Mouse (Mus musculus): ENCODE measurements around the gene Tulp3. TPM values are rescaled to one million over a fixed set of nuclear protein-coding genes. Genes with fewer than 3 reads are reported as not detected.
"Not testable (repeated sequence)": the region's sequence is repeated elsewhere in the genome, so short reads cannot be mapped to it uniquely, and the experiment has no call there.

The Tulp3 gene
- total RNA-seq (2018; cell fraction: chromatin; rRNA removed), result 10 to 100 TPM in 13 of 26 experiments, 1 to 10 TPM in 13; 2.5 to 20.2 (median 10.4) TPM
- total RNA-seq (2018; cell fraction: cytosol; rRNA removed), result 1 to 10 TPM; 3.4 to 7.8 (median 6.7) TPM
- total RNA-seq (2018; cell fraction: nucleus; rRNA removed), result 10 to 100 TPM in 7 of 26 experiments, 1 to 10 TPM in 19; 2.5 to 17.5 (median 7.1) TPM
- 4.4 to 7.7 TPM (median 4.6 TPM) in 3 replicates for polyA plus RNA-seq (2018)

- no peak within 1 kb of the TSS for H3K27ac ChIP-seq
- peak within 1 kb of the TSS; percentile 77 for H3K4me3 ChIP-seq (ENCODE audit: inconsistent target)
- peaks cover 13% of the 10 kb centered on the region; the same call in 1 of the 2 replicates for H3K79me2 ChIP-seq (ENCODE audit: inconsistent target)
- 1% methylated on average over 42 of the region's 42 CpGs for WGBS (ENCODE audit: missing documents)
- H3K36me3 ChIP-seq (ENCODE audit: inconsistent target), result no peaks in the 10 kb centered on the region
These were observed at the start of gene Tulp3 for GRCm38 (mm10) chr6:128355726-128356416. Gene Tulp3, minus strand, starts transcription at chr6:128355851.

GRCm38 (mm10) chr6:128404708-128405107 is 49.1 kb upstream of the Tulp3 start:
- no peaks in the 10 kb centered on the region for H3K79me2 ChIP-seq (ENCODE audit: inconsistent target)
- WGBS (ENCODE audit: missing documents), result 45% methylated on average over 5 of the region's 5 CpGs
- no peaks in the 10 kb centered on the region for H3K36me3 ChIP-seq (ENCODE audit: inconsistent target)
- H3K4me3 ChIP-seq (ENCODE audit: inconsistent target), result no peak overlapping the region
- H3K27ac ChIP-seq, result no peak overlapping the region

GRCm38 (mm10) chr6:128399421-128400185 is 44.0 kb upstream of the Tulp3 start:
- H3K79me2 ChIP-seq (ENCODE audit: inconsistent target), result no peaks in the 10 kb centered on the region
- WGBS (ENCODE audit: missing documents), result 85% methylated on average over 15 of the region's 21 CpGs
- H3K27ac ChIP-seq, result no peak overlapping the region
- H3K4me3 ChIP-seq (ENCODE audit: inconsistent target), result no peak overlapping the region
- no peaks in the 10 kb centered on the region for H3K36me3 ChIP-seq (ENCODE audit: inconsistent target)

- Histone ChIP-seq H3K36me3 (ENCODE audit: inconsistent target) (no peaks in the 10 kb centered on the region), H3K27ac (no peak within 1 kb of the TSS), H3K79me2 (ENCODE audit: inconsistent target) (no peaks in the 10 kb centered on the region), H3K4me3 (ENCODE audit: inconsistent target) (no peak within 1 kb of the TSS)
- WGBS (ENCODE audit: missing documents), result 90% methylated on average over 3 of the region's 3 CpGs
These were observed 43.3 kb upstream of the Tulp3 start, which contains the start of gene Nrip2 for GRCm38 (mm10) chr6:128398996-128399395. Gene Nrip2, plus strand, starts transcription at chr6:128399296.

- Histone ChIP-seq H3K27ac (no peak overlapping the region), H3K4me3 (ENCODE audit: inconsistent target) (no peak overlapping the region), H3K36me3 (ENCODE audit: inconsistent target) (no peaks in the 10 kb centered on the region), H3K79me2 (ENCODE audit: inconsistent target) (no peaks in the 10 kb centered on the region)
- 88% methylated on average over 7 of the region's 7 CpGs for WGBS (ENCODE audit: missing documents)
These were observed 42.1 kb upstream of the Tulp3 start for GRCm38 (mm10) chr6:128397574-128398261.

- H3K36me3 ChIP-seq (ENCODE audit: inconsistent target), result no peaks in the 10 kb centered on the region
- 14% methylated on average over 1 of the region's 1 CpGs for WGBS (ENCODE audit: missing documents)
These were observed 35.0 kb upstream of the Tulp3 start for GRCm38 (mm10) chr6:128390683-128391082.

GRCm38 (mm10) chr6:128389185-128389584 is 33.5 kb upstream of the Tulp3 start:
- Histone ChIP-seq H3K79me2 (ENCODE audit: inconsistent target) (no peaks in the 10 kb centered on the region), H3K36me3 (ENCODE audit: inconsistent target) (no peaks in the 10 kb centered on the region), H3K27ac (no peak overlapping the region), H3K4me3 (ENCODE audit: inconsistent target) (no peak overlapping the region)
- WGBS (ENCODE audit: missing documents), result 100% methylated on average over 1 of the region's 1 CpGs

More at GRCm38 (mm10) chr6:128390683-128391082, 35.0 kb upstream of the Tulp3 start:
- Histone ChIP-seq H3K27ac (no peak overlapping the region), H3K4me3 (ENCODE audit: inconsistent target) (no peak overlapping the region), H3K79me2 (ENCODE audit: inconsistent target) (no peaks in the 10 kb centered on the region)

GRCm38 (mm10) chr6:128385026-128385425 is 29.4 kb upstream of the Tulp3 start:
- 100% methylated on average over 1 of the region's 1 CpGs for WGBS (ENCODE audit: missing documents)
- Histone ChIP-seq H3K36me3 (ENCODE audit: inconsistent target) (no peaks in the 10 kb centered on the region), H3K27ac (no peak overlapping the region), H3K79me2 (ENCODE audit: inconsistent target) (no peaks in the 10 kb centered on the region), H3K4me3 (ENCODE audit: inconsistent target) (no peak overlapping the region)

GRCm38 (mm10) chr6:128383752-128384151 is 28.1 kb upstream of the Tulp3 start:
- Histone ChIP-seq H3K4me3 (ENCODE audit: inconsistent target) (no peak overlapping the region), H3K36me3 (ENCODE audit: inconsistent target) (no peaks in the 10 kb centered on the region), H3K79me2 (ENCODE audit: inconsistent target) (no peaks in the 10 kb centered on the region), H3K27ac (no peak overlapping the region)
- WGBS (ENCODE audit: missing documents), result 23% methylated on average over 7 of the region's 7 CpGs

GRCm38 (mm10) chr6:128381254-128381653 is 25.6 kb upstream of the Tulp3 start:
- H3K27ac ChIP-seq, result no peak overlapping the region
- WGBS (ENCODE audit: missing documents), result 22% methylated on average over 3 of the region's 3 CpGs
- no peaks in the 10 kb centered on the region for H3K36me3 ChIP-seq (ENCODE audit: inconsistent target)
- H3K79me2 ChIP-seq (ENCODE audit: inconsistent target), result no peaks in the 10 kb centered on the region
- no peak overlapping the region for H3K4me3 ChIP-seq (ENCODE audit: inconsistent target)

GRCm38 (mm10) chr6:128380594-128381167 is 25.0 kb upstream of the Tulp3 start:
- H3K27ac ChIP-seq, result 0 out of 2 replicates have a peak overlapping the region, but pooled peaks have one; percentile 21
- H3K4me3 ChIP-seq (ENCODE audit: inconsistent target); H3K36me3 ChIP-seq (ENCODE audit: inconsistent target); H3K79me2 ChIP-seq (ENCODE audit: inconsistent target): not testable (repeated sequence)
- 11% methylated on average over 1 of the region's 1 CpGs for WGBS (ENCODE audit: missing documents)

- 46% methylated on average over 16 of the region's 16 CpGs for WGBS (ENCODE audit: missing documents)
- no peaks in the 10 kb centered on the region for H3K79me2 ChIP-seq (ENCODE audit: inconsistent target)
- no peak overlapping the region for H3K27ac ChIP-seq
- no peak overlapping the region for H3K4me3 ChIP-seq (ENCODE audit: inconsistent target)
- H3K36me3 ChIP-seq (ENCODE audit: inconsistent target), result no peaks in the 10 kb centered on the region
These were observed 24.0 kb upstream of the Tulp3 start for GRCm38 (mm10) chr6:128379636-128380035.

GRCm38 (mm10) chr6:128376371-128377085 is 20.9 kb upstream of the Tulp3 start:
- Histone ChIP-seq H3K79me2 (ENCODE audit: inconsistent target) (no peaks in the 10 kb centered on the region), H3K36me3 (ENCODE audit: inconsistent target) (no peaks in the 10 kb centered on the region), H3K4me3 (ENCODE audit: inconsistent target) (no peak overlapping the region), H3K27ac (no peak overlapping the region)
- WGBS (ENCODE audit: missing documents), result 96% methylated on average over 14 of the region's 17 CpGs

- H3K79me2 ChIP-seq (ENCODE audit: inconsistent target), result no peaks in the 10 kb centered on the region
- WGBS (ENCODE audit: missing documents), result 93% methylated on average over 3 of the region's 6 CpGs
- no peaks in the 10 kb centered on the region for H3K36me3 ChIP-seq (ENCODE audit: inconsistent target)
- no peak within 1 kb of the TSS for H3K27ac ChIP-seq
- H3K4me3 ChIP-seq (ENCODE audit: inconsistent target), result no peak within 1 kb of the TSS
These were observed 19.5 kb upstream of the Tulp3 start, which contains the start of the genes Tex52 and Gm44596 for GRCm38 (mm10) chr6:128375192-128375591. Gene Tex52, plus strand, starts transcription at chr6:128375456. Gene Gm44596, plus strand, starts transcription at chr6:128375503.

Data from macrophage (primary cell).